21 mouse cellular contexts compared by ENCODE assay signal in the genomic region with DNA sequence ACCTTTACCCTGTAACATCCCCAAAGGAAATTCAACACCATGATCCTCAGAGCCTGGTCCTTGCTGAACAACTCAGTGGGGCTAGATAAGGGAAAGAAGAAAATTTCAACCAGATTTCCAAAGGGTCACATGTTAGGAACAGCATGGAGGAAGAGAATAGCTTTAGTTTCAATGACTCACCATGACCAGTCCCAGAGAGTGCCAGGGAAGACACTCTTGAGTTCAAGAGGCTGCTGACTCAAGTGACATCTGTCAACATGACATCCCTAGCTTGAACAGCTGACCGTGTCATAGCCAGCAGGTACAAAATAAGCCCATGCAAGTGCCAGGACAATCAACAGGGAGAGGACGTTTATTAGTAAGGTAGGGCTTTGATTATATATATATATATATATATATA.
DNase-seq lines count a peak whose midpoint lies in the region; ATAC-seq and TF ChIP-seq lines count a peak whose summit lies in the region.
"Had no signal": no experiment of that assay in that cellular context is flagged by ENCODE, and none has a peak within 500 bp of the region (broad histone marks: within the 10 kb centered on the region; RNA-seq: fewer than 3 reads in every experiment).

No protein-coding gene starts in this region.

- peak; percentile 65 for ATAC-seq in heart, postnatal 0 days (ENCODE audit: insufficient read depth, low read depth)
- ATAC-seq in hindbrain, embryonic 12.5 days (ENCODE audit: low FRiP score), result no peak
- ATAC-seq: forebrain, postnatal 0 days; hindbrain, postnatal 0 days; intestine, embryonic 15.5 days had no signal

- no peak for TF ChIP-seq EP300 in heart, postnatal 0 days (IDR thresholded peaks at IDR 0.05; ENCODE audit: low read depth)

- WGBS in heart, embryonic 10.5 days, result 56% methylated on average over 2 of the region's 2 CpGs
- 25% methylated on average over 2 of the region's 2 CpGs for WGBS in heart, postnatal 0 days
- 92% methylated on average over 2 of the region's 2 CpGs for WGBS in hindbrain, embryonic 12.5 days

- H3K27me3 ChIP-seq in heart, embryonic 10.5 days (ENCODE audit: insufficient read depth, poor library complexity, severe bottlenecking), result no peaks in the 10 kb centered on the region
- H3K27me3 ChIP-seq in heart, postnatal 0 days (ENCODE audit: control insufficient read depth, insufficient read depth, low read length), result no peaks in the 10 kb centered on the region
- H3K27me3 ChIP-seq in hindbrain, embryonic 12.5 days, result no peaks in the 10 kb centered on the region
- H3K27me3 ChIP-seq: forebrain, embryonic 12.5 days; intestine, embryonic 15.5 days; limb, embryonic 13.5 days; lung, embryonic 15.5 days; neural tube, embryonic 13.5 days had no signal

- H3K36me3 ChIP-seq in heart, embryonic 10.5 days, result no peaks in the 10 kb centered on the region
- H3K36me3 ChIP-seq in heart, postnatal 0 days (replicated peaks; ENCODE audit: control insufficient read depth, insufficient read depth, low read length), result no peaks in the 10 kb centered on the region
- no peaks in the 10 kb centered on the region for H3K36me3 ChIP-seq in hindbrain, embryonic 12.5 days
- H3K36me3 ChIP-seq: forebrain, embryonic 12.5 days; intestine, embryonic 15.5 days; limb, embryonic 13.5 days; lung, embryonic 15.5 days; midbrain, embryonic 10.5 days; neural tube, embryonic 13.5 days had no signal

- H3K9me3 ChIP-seq in heart, embryonic 10.5 days, result no peaks in the 10 kb centered on the region
- no peaks in the 10 kb centered on the region for H3K9me3 ChIP-seq in heart, postnatal 0 days (replicated peaks; ENCODE audit: control insufficient read depth, low read length)
- H3K9me3 ChIP-seq in hindbrain, embryonic 12.5 days (replicated peaks), result no peaks in the 10 kb centered on the region
- H3K9me3 ChIP-seq: forebrain, embryonic 12.5 days; intestine, embryonic 15.5 days; limb, embryonic 13.5 days; lung, embryonic 15.5 days; midbrain, embryonic 10.5 days; neural tube, embryonic 13.5 days had no signal

- H3K4me1 ChIP-seq in heart, embryonic 10.5 days, result peaks cover 10% of the 10 kb centered on the region
- peaks cover 13% of the 10 kb centered on the region for H3K4me1 ChIP-seq in heart, postnatal 0 days (ENCODE audit: control insufficient read depth, insufficient read depth)
- H3K4me1 ChIP-seq in hindbrain, embryonic 12.5 days, result no peaks in the 10 kb centered on the region
- H3K4me1 ChIP-seq: forebrain, embryonic 12.5 days; intestine, embryonic 15.5 days; limb, embryonic 13.5 days; lung, embryonic 15.5 days; neural tube, embryonic 13.5 days had no signal

- no peak overlapping the region for H3K4me3 ChIP-seq in heart, embryonic 10.5 days
- no peak overlapping the region for H3K4me3 ChIP-seq in heart, postnatal 0 days (ENCODE audit: low read depth, low read length)
- no peak overlapping the region for H3K4me3 ChIP-seq in hindbrain, embryonic 12.5 days
- H3K4me3 ChIP-seq: forebrain, embryonic 12.5 days; intestine, embryonic 15.5 days; layer of hippocampus, adult 2 months; limb, embryonic 13.5 days; lung, embryonic 15.5 days; midbrain, embryonic 10.5 days; neural tube, embryonic 13.5 days had no signal

- H3K4me2 ChIP-seq in heart, postnatal 0 days (ENCODE audit: low read depth, low read length), result no peak overlapping the region
- H3K4me2 ChIP-seq in hindbrain, embryonic 12.5 days (replicated peaks), result no peak overlapping the region
- H3K4me2 ChIP-seq: forebrain, embryonic 12.5 days; intestine, embryonic 15.5 days; limb, embryonic 13.5 days; liver, embryonic 11.5 days; lung, embryonic 15.5 days; neural tube, embryonic 13.5 days had no signal

- TF ChIP-seq CTCF in heart, postnatal 0 days (IDR thresholded peaks at IDR 0.05; ENCODE audit: low read depth), result no peak

- no peak overlapping the region for H3K9ac ChIP-seq in heart, postnatal 0 days (replicated peaks; ENCODE audit: low read depth, low read length)
- H3K9ac ChIP-seq in hindbrain, embryonic 12.5 days, result no peak overlapping the region
- H3K9ac ChIP-seq: forebrain, embryonic 12.5 days; forebrain, postnatal 0 days; intestine, embryonic 15.5 days; limb, embryonic 13.5 days; lung, embryonic 15.5 days; neural tube, embryonic 13.5 days had no signal

- DNase-seq in adrenal gland, adult 2 months, result peak; percentile 23
- no peak for DNase-seq in adrenal gland, adult 18-20 months (ENCODE audit: low spot score in 2 of 2)
- peak; percentile 64 to 73 for DNase-seq in heart, adult 18-20 months
- no peak for DNase-seq in heart, embryonic 10.5 days (ENCODE audit: low spot score)
- DNase-seq in 3T3-L1 (ENCODE audit: low read depth, low spot score), result peak; percentile 18
- DNase-seq in heart, postnatal 0 days (ENCODE audit: low spot score), result peak; percentile 47
- no peak for DNase-seq in ovary, postnatal 36 days (ENCODE audit: low spot score)
- DNase-seq: cerebellum, adult 18-20 months; forebrain, postnatal 0 days; thymus, adult 2 months; thymus, postnatal 4 days had no signal

- no peak overlapping the region for H3K27ac ChIP-seq in heart, embryonic 10.5 days
- peak overlapping the region; percentile 77; the same call in 1 of the 2 replicates for H3K27ac ChIP-seq in heart, postnatal 0 days (ENCODE audit: low read depth)
- no peak overlapping the region for H3K27ac ChIP-seq in hindbrain, embryonic 12.5 days
- H3K27ac ChIP-seq: forebrain, embryonic 12.5 days; hindbrain, postnatal 0 days; intestine, embryonic 15.5 days; layer of hippocampus, adult 2 months; limb, embryonic 13.5 days; lung, embryonic 15.5 days; midbrain, embryonic 10.5 days; neural tube, embryonic 13.5 days had no signal

Comparison
In these comparisons a context has a peak if more than half of its experiments do, and no peak if none do; other contexts are left out.
1. DNase-seq: peak in adrenal gland, adult 2 months (single experiment), heart, adult 18-20 months (2 of 2), 3T3-L1 (single experiment) and heart, postnatal 0 days (single experiment); none in adrenal gland, adult 18-20 months (0 of 2), heart, embryonic 10.5 days (single experiment) and ovary, postnatal 36 days (single experiment).